ENCODE assay signal across 14 mouse cellular contexts in genomic region chr2:169447495-169448280, GRCm38 (mm10).
A peak's percentile ranks its signal among the peaks of the same experiment; 100 is the strongest.
DNase-seq lines count a peak whose midpoint lies in the region; ATAC-seq and TF ChIP-seq lines count a peak whose summit lies in the region.
"Had no signal": no experiment of that assay in that cellular context is flagged by ENCODE, and none has a peak within 500 bp of the region (broad histone marks: within the 10 kb centered on the region; RNA-seq: fewer than 3 reads in every experiment).

No protein-coding gene starts in this region.

- WGBS in liver, postnatal 0 days (ENCODE audit: insufficient replicate concordance): 69% methylated on average over 6 of the region's 6 CpGs
- 78% methylated on average over 6 of the region's 6 CpGs for WGBS in hindbrain, embryonic 13.5 days

- TF ChIP-seq CTCF in brain, embryonic 14.5 days (IDR thresholded peaks at IDR 0.05; ENCODE audit: borderline replicate concordance, extremely low read depth, insufficient read depth, insufficient read length): no peak
- no peak for TF ChIP-seq CTCF in liver, postnatal 0 days (IDR thresholded peaks at IDR 0.05; ENCODE audit: low read depth)

- no peaks in the 10 kb centered on the region for H3K4me1 ChIP-seq in liver, postnatal 0 days (ENCODE audit: insufficient read depth)
- peaks cover 19% of the 10 kb centered on the region for H3K4me1 ChIP-seq in hindbrain, embryonic 13.5 days (replicated peaks)

- no peaks in the 10 kb centered on the region for H3K36me3 ChIP-seq in liver, postnatal 0 days (replicated peaks; ENCODE audit: insufficient read depth, low read length)
- H3K36me3 ChIP-seq in hindbrain, embryonic 13.5 days: no peaks in the 10 kb centered on the region
- H3K36me3 ChIP-seq: embryonic facial prominence, embryonic 10.5 days; midbrain, embryonic 12.5 days had no signal

- H3K4me3 ChIP-seq in liver, postnatal 0 days (ENCODE audit: low read depth, low read length): no peak overlapping the region
- no peak overlapping the region for H3K4me3 ChIP-seq in hindbrain, embryonic 13.5 days
- H3K4me3 ChIP-seq: embryonic facial prominence, embryonic 10.5 days; midbrain, embryonic 12.5 days had no signal

- H3K4me2 ChIP-seq in liver, postnatal 0 days (ENCODE audit: low read depth, low read length): no peak overlapping the region
- H3K4me2 ChIP-seq in hindbrain, embryonic 13.5 days: no peak overlapping the region
- H3K4me2 ChIP-seq: midbrain, embryonic 12.5 days had no signal

- no peak overlapping the region for H3K9ac ChIP-seq in liver, postnatal 0 days (replicated peaks)
- no peak overlapping the region for H3K9ac ChIP-seq in hindbrain, embryonic 13.5 days
- H3K9ac ChIP-seq: midbrain, embryonic 12.5 days had no signal

- no peak for TF ChIP-seq POLR2A in brain, embryonic 14.5 days (IDR thresholded peaks at IDR 0.05; ENCODE audit: borderline replicate concordance, extremely low read depth, insufficient read depth, insufficient read length, poor library complexity, severe bottlenecking)

- H3K9me3 ChIP-seq in liver, postnatal 0 days (ENCODE audit: low read length): no peaks in the 10 kb centered on the region
- no peaks in the 10 kb centered on the region for H3K9me3 ChIP-seq in hindbrain, embryonic 13.5 days
- H3K9me3 ChIP-seq: embryonic facial prominence, embryonic 10.5 days; midbrain, embryonic 12.5 days had no signal

- no peak overlapping the region for H3K27ac ChIP-seq in liver, postnatal 0 days (ENCODE audit: low read depth)
- H3K27ac ChIP-seq in hindbrain, embryonic 13.5 days: no peak overlapping the region
- H3K27ac ChIP-seq: embryonic facial prominence, embryonic 10.5 days; midbrain, embryonic 12.5 days had no signal

- DNase-seq in cerebellum, postnatal 14 days: peak; percentile 53 to 61
- DNase-seq in cerebellum, adult 9-11 months: no peak
- peak; percentile 64 for DNase-seq in brain, embryonic 14.5 days (ENCODE audit: low read depth)
- DNase-seq in layer of hippocampus, adult 9-11 months: peak; percentile 71
- DNase-seq in lung, postnatal 36 days: peak; percentile 29
- DNase-seq in liver, postnatal 0 days: no peak
- no peak for DNase-seq in c-Kit-positive CD71-positive TER-119-positive erythroid progenitor cells, embryonic 14.5 days (ENCODE audit: low spot score)
- DNase-seq: adrenal gland, adult 8-10 months; cerebellum, adult 11 months; heart, adult 18-20 months; thymus, postnatal 14 days had no signal

- H3K27me3 ChIP-seq in liver, postnatal 0 days (ENCODE audit: insufficient read depth, low read length): no peaks in the 10 kb centered on the region
- H3K27me3 ChIP-seq in hindbrain, embryonic 13.5 days: no peaks in the 10 kb centered on the region
- H3K27me3 ChIP-seq: midbrain, embryonic 12.5 days had no signal

- no peak for TF ChIP-seq EP300 in liver, postnatal 0 days (IDR thresholded peaks at IDR 0.05; ENCODE audit: low read depth)

- ATAC-seq in liver, postnatal 0 days: no peak
- no peak for ATAC-seq in hindbrain, embryonic 13.5 days (ENCODE audit: low FRiP score)

Comparison
In these comparisons a context has a peak if more than half of its experiments do, and no peak if none do; other contexts are left out.
1. DNase-seq: peak in cerebellum, postnatal 14 days (2 of 2), brain, embryonic 14.5 days (single experiment), layer of hippocampus, adult 9-11 months (single experiment) and lung, postnatal 36 days (single experiment); none in cerebellum, adult 9-11 months (single experiment), liver, postnatal 0 days (single experiment) and c-Kit-positive CD71-positive TER-119-positive erythroid progenitor cells, embryonic 14.5 days (single experiment).